Mouse (Mus musculus) heart, postnatal 4 days (tissue): Measurements from ENCODE around the gene Cdc20b. TPM values are rescaled to one million over a fixed set of nuclear protein-coding genes. Genes with fewer than 3 reads are reported as not detected.

Experiments
- DNase-seq: peaks from one replicate; pipeline ENCODE4 v3.0.0; 2021
- microRNA-seq, 2 experiments: library from miRNA; unstranded; fragments of <30 nt; microRNA quantifications; one replicate each; pipeline ENCODE4 v1.2.0; 2021 to 2022
- total RNA-seq, 2 experiments: library from RNA; stranded (reverse); gene quantifications; 2 replicates each; pipeline ENCODE4 v1.2.3; 2021

The Cdc20b gene
- total RNA-seq, 2 experiments from 2014 or later, result not detected

- DNase-seq, result no peak
Observed at GRCm38 (mm10) chr13:113100879-113101278, 66.0 kb downstream of the Cdc20b start, which contains the start of gene Gzma. Gene Gzma, minus strand, starts transcription at chr13:113100981.

- no peak for DNase-seq
Observed at GRCm38 (mm10) chr13:113101804-113102203, 66.9 kb downstream of the Cdc20b start.

GRCm38 (mm10) chr13:113104759-113105158 is 69.8 kb downstream of the Cdc20b start:
- no peak for DNase-seq

GRCm38 (mm10) chr13:113118977-113119376 is 84.1 kb downstream of the Cdc20b start:
- no peak for DNase-seq

- no peak for DNase-seq
Observed at GRCm38 (mm10) chr13:113120324-113121237, 85.7 kb downstream of the Cdc20b start.

GRCm38 (mm10) chr13:113121326-113121725 is 86.4 kb downstream of the Cdc20b start:
- DNase-seq, result no peak

GRCm38 (mm10) chr13:113129974-113130373 is 95.1 kb downstream of the Cdc20b start:
- DNase-seq, result no peak

GRCm38 (mm10) chr13:113139597-113139996 is 104.7 kb downstream of the Cdc20b start:
- DNase-seq, result no peak

Small RNA genes lying within 50 kb of the gene (microRNA-seq; reads per million reads assigned to microRNA genes)
- gene Mir449a (48.1 to 57.7 reads per million in 2 experiments), gene Mir449b (0 reads per million in 2 experiments), gene Mir449c (0 reads per million in 2 experiments)

Other genes starting within 250 kb of the Cdc20b start
- 10 to 100 TPM; 72.2 to 78.2 TPM for gene Plpp1, start 234.3 kb upstream of the Cdc20b start, total RNA-seq
- gene Mtrex, start 107.7 kb upstream of the Cdc20b start, total RNA-seq, result 10 to 100 TPM; 29.5 to 33.1 TPM
- 10 to 100 TPM; 15.0 to 16.4 TPM for gene Dhx29, start 107.7 kb upstream of the Cdc20b start, total RNA-seq
- gene Ccno, start 47.3 kb upstream of the Cdc20b start, total RNA-seq, result under 1 TPM in 1 of 2 experiments, not detected in 1; 0.16 TPM
- not detected for gene Mcidas, start 41.3 kb upstream of the Cdc20b start, total RNA-seq
- gene Gpx8, start 11.3 kb downstream of the Cdc20b start, total RNA-seq, result 10 to 100 TPM; 59.5 to 61.2 TPM
- not detected for gene Gzma, start 65.9 kb downstream of the Cdc20b start, total RNA-seq
- under 1 TPM; 0.50 to 0.68 TPM for gene Esm1, start 174.5 kb downstream of the Cdc20b start, total RNA-seq
- not detected for gene Gzmk, start 190.8 kb downstream of the Cdc20b start, total RNA-seq